Mouse (Mus musculus) embryonic fibroblast, embryonic 13.5 days (primary cell): Measurements from ENCODE around the gene Fhl4. TPM values are rescaled to one million over a fixed set of nuclear protein-coding genes. Genes with fewer than 3 reads are reported as not detected.

Experiments used
- H3K27ac ChIP-seq: 2 replicates; pipeline ENCODE4 v1.5.1; 2012; ENCODE audit warnings: low read length, control low read depth, inconsistent platforms; ENCODE audit not compliant: insufficient read depth
- H3K4me1 ChIP-seq: 2 replicates; pipeline ENCODE4 v1.6.1; 2011; ENCODE audit warnings: low read length; ENCODE audit not compliant: control insufficient read depth, insufficient read depth
- H3K4me3 ChIP-seq: 2 replicates; pipeline ENCODE4 v1.5.1; 2011; ENCODE audit warnings: mild to moderate bottlenecking, control low read depth, low read length; ENCODE audit not compliant: insufficient read depth
- CTCF ChIP-seq: IDR thresholded peaks from 2 replicates; pipeline ENCODE4 v1.5.1; 2011; ENCODE audit warnings: mild to moderate bottlenecking, control low read depth, low read length, moderate library complexity, borderline replicate concordance; ENCODE audit not compliant: insufficient read depth
- POLR2A ChIP-seq: IDR thresholded peaks from 2 replicates; pipeline ENCODE4 v1.6.1; 2011; ENCODE audit warnings: low read depth, mild to moderate bottlenecking, control low read depth, low read length, moderate library complexity
- polyA plus RNA-seq: library from polyadenylated mRNA; stranded (reverse); fragments of >200 nt; gene quantifications from 2 replicates; pipeline ENCODE4 v1.2.4, GENCODE M21; 2011; ENCODE audit warnings: low read depth; ENCODE audit not compliant: missing spikeins, insufficient read length

The Fhl4 gene
- polyA plus RNA-seq, 1 experiment = 1.6 TPM

- TF ChIP-seq POLR2A (peak; percentile 63), CTCF (no peak)
- H3K4me1 ChIP-seq = no peaks in the 10 kb centered on the region
- peak overlapping the region; percentile 93 for H3K4me3 ChIP-seq
- H3K27ac ChIP-seq = peak overlapping the region; percentile 86
These were observed 990 bp upstream of the Fhl4 start for GRCm38 (mm10) chr10:85103085-85103885.

- Histone ChIP-seq H3K4me3 (peak overlapping the region; percentile 77), H3K4me1 (no peaks in the 10 kb centered on the region), H3K27ac (peak overlapping the region; percentile 54)
- TF ChIP-seq POLR2A = no peak
- no peak for TF ChIP-seq CTCF
These were observed 454 bp downstream of the Fhl4 start for GRCm38 (mm10) chr10:85101841-85102240.

- no peak overlapping the region for H3K27ac ChIP-seq
- H3K4me1 ChIP-seq = no peaks in the 10 kb centered on the region
- no peak for TF ChIP-seq CTCF
- TF ChIP-seq POLR2A = no peak
- H3K4me3 ChIP-seq = no peak overlapping the region
These were observed 30.6 kb downstream of the Fhl4 start for GRCm38 (mm10) chr10:85071605-85072152.

GRCm38 (mm10) chr10:85054876-85055275 is 47.4 kb downstream of the Fhl4 start:
- H3K27ac ChIP-seq = no peak overlapping the region
- H3K4me1 ChIP-seq = peaks cover 3% of the 10 kb centered on the region; the same call in 1 of the 2 replicates
- no peak overlapping the region for H3K4me3 ChIP-seq
- TF ChIP-seq POLR2A (no peak), CTCF (no peak)

- TF ChIP-seq CTCF = no peak
- no peak for TF ChIP-seq POLR2A
- H3K4me1 ChIP-seq = no peaks in the 10 kb centered on the region
- H3K27ac ChIP-seq = no peak overlapping the region
- no peak overlapping the region for H3K4me3 ChIP-seq
These were observed 49.8 kb downstream of the Fhl4 start for GRCm38 (mm10) chr10:85052451-85052850.

GRCm38 (mm10) chr10:85050668-85051208 is 51.6 kb downstream of the Fhl4 start:
- Histone ChIP-seq H3K4me3 (no peak overlapping the region), H3K27ac (no peak overlapping the region), H3K4me1 (no peaks in the 10 kb centered on the region)
- TF ChIP-seq POLR2A (no peak), CTCF (no peak)

- TF ChIP-seq POLR2A = no peak
- TF ChIP-seq CTCF = no peak
- Histone ChIP-seq H3K27ac (no peak overlapping the region), H3K4me3 (no peak overlapping the region), H3K4me1 (no peaks in the 10 kb centered on the region)
These were observed 54.3 kb downstream of the Fhl4 start for GRCm38 (mm10) chr10:85048008-85048407.

GRCm38 (mm10) chr10:85046585-85046984 is 55.7 kb downstream of the Fhl4 start:
- H3K27ac ChIP-seq = no peak overlapping the region
- H3K4me1 ChIP-seq = no peaks in the 10 kb centered on the region
- TF ChIP-seq CTCF = peak; percentile 11; the same call in 1 of the 2 replicates
- TF ChIP-seq POLR2A = no peak
- no peak overlapping the region for H3K4me3 ChIP-seq

Other genes with a start within 250 kb of the Fhl4 start
- 19.7 and 22.0 TPM in 2 replicates for gene Ric8b, start 184.9 kb downstream of the Fhl4 start, polyA plus RNA-seq
- 63.5 and 79.4 TPM in 2 replicates for gene Tmem263, start 132 bp upstream of the Fhl4 start, polyA plus RNA-seq
- 7.9 and 11.7 TPM in 2 replicates for gene Mterf2, start 25.5 kb upstream of the Fhl4 start, polyA plus RNA-seq
- gene Cry1, start 82.6 kb upstream of the Fhl4 start, polyA plus RNA-seq = 7.4 and 14.5 TPM in 2 replicates